Mouse (Mus musculus) megakaryocyte, embryonic 14.5 days (primary cell): ENCODE results near the gene Dab1. TPM values are rescaled to one million over a fixed set of nuclear protein-coding genes. Genes with fewer than 3 reads are reported as not detected.

ENCODE experiments used
- H3K27me3 ChIP-seq: replicated peaks from 2 replicates; pipeline ENCODE3; 2012; ENCODE audit warnings: inconsistent platforms
- H3K36me3 ChIP-seq: replicated peaks from 2 replicates; pipeline ENCODE3; 2012; ENCODE audit warnings: low read length, inconsistent platforms, mixed read lengths
- H3K4me1 ChIP-seq: 2 replicates; pipeline ENCODE4 v1.6.1; 2012; ENCODE audit warnings: inconsistent platforms
- H3K4me3 ChIP-seq: replicated peaks from 2 replicates; pipeline ENCODE3; 2012; ENCODE audit warnings: moderate library complexity, mild to moderate bottlenecking, inconsistent platforms
- H3K9me3 ChIP-seq: 2 replicates; pipeline ENCODE4 v1.6.1; 2012; ENCODE audit warnings: inconsistent platforms
- FLI1 ChIP-seq: IDR thresholded peaks from 2 replicates; pipeline ENCODE4 v1.6.1; 2012; ENCODE audit warnings: low read length, inconsistent platforms, mixed read lengths
- GATA1 ChIP-seq: IDR thresholded peaks from 3 replicates; pipeline ENCODE4 v1.6.1; 2012; ENCODE audit warnings: mixed read lengths, low read length, inconsistent platforms, borderline replicate concordance
- polyA plus RNA-seq: library from polyadenylated mRNA; stranded (reverse); fragments of >175 nt; gene quantifications from 2 replicates; pipeline ENCODE4 v1.2.3, GENCODE M21; 2012; ENCODE audit warnings: low replicate concordance; ENCODE audit not compliant: insufficient read depth

Gene Dab1
- polyA plus RNA-seq, 1 experiment, result not detected

DNA sequence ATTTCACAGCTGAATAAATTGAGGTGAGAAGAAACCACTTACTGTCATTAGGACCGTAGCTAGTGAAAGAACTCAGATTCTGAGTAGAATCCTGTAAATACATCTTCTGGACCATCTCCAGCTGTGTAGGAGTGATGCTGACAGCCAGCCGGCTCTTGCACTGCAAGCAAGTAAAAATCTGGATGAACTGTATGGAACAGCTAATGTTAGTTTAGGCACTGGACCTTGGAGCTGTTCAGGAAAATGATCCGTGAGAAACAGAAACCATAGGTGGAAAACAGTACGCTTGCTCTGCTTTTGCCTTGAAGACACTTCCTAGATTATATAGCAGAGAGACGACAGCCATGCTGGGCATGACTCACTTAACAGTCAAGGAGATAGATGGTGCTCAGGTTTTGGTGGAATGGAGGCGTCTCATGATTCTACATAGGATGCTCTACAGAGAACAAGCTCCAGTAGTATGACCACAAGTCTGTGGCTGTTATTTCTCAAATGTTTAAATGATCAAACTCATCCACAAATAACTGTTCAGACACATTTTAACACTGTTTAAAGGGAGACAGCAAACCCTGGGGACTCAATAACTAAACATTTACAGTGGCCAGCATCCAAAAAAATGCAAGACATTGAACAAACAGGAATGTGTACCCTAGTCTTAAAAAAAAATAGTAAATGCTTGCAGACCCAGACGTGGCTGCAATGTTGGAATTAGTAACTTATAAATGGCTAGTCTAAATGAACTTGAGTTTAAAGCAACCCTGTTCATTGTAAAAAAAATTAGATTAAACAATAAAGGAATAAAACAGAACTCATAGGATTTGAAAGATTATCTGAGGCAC is 429.0 kb downstream of the Dab1 start:
- H3K9me3 ChIP-seq, result no peaks in the 10 kb centered on the region

DNA sequence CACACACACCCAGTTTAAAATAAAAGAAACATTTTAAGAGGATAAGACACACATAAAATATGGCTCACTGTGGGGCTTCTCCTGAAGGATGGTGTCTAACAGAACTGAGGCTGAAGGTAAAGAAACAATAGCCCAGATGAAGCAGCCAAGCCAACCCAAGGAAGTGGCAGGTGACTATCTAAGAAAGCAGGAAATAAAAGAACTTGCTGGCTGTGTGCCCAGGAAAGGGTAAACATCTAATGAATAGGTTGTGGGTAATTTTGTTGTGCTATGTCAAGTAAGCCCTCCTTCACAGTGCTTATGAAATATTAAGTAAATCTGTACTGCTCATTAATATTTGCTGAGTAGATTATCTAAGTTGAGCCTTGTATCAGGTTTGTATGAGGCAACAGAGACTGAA is 438.0 kb downstream of the Dab1 start:
- H3K27me3 ChIP-seq, result no peaks in the 10 kb centered on the region
- peaks cover 15% of the 10 kb centered on the region for H3K9me3 ChIP-seq
- no peaks in the 10 kb centered on the region for H3K36me3 ChIP-seq
- no peaks in the 10 kb centered on the region for H3K4me1 ChIP-seq
- H3K4me3 ChIP-seq, result no peak overlapping the region
- TF ChIP-seq FLI1, result no peak
- no peak for TF ChIP-seq GATA1

More for the DNA sequence above, 429.0 kb downstream of the Dab1 start:
- H3K27me3 ChIP-seq, result no peaks in the 10 kb centered on the region
- H3K36me3 ChIP-seq, result no peaks in the 10 kb centered on the region
- no peak for TF ChIP-seq GATA1
- TF ChIP-seq FLI1, result no peak
- no peaks in the 10 kb centered on the region for H3K4me1 ChIP-seq
- H3K4me3 ChIP-seq, result no peak overlapping the region

DNA sequence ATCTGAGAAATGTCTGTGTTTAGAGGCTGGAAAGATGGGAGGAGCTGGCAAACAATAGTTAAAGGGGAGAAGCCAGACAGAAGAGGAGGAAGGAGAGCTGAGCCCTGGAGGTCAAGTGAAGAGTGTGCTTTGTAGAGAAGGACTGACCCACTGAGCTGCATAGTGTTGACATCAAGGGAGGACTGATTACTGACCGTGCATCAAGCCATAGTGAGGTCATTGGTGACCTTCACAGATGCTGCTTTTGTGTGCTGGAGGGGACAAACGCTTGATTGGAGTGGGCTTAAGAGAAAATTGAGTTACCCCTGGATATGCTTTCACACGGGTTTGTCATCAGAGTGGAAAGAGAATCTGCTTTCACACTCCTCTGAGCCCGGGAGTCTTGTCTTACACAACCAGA is 440.4 kb downstream of the Dab1 start:
- Histone ChIP-seq H3K9me3 (peaks cover 24% of the 10 kb centered on the region), H3K27me3 (no peaks in the 10 kb centered on the region), H3K4me1 (no peaks in the 10 kb centered on the region), H3K36me3 (no peaks in the 10 kb centered on the region), H3K4me3 (no peak overlapping the region)
- TF ChIP-seq GATA1, result no peak
- TF ChIP-seq FLI1, result no peak

DNA sequence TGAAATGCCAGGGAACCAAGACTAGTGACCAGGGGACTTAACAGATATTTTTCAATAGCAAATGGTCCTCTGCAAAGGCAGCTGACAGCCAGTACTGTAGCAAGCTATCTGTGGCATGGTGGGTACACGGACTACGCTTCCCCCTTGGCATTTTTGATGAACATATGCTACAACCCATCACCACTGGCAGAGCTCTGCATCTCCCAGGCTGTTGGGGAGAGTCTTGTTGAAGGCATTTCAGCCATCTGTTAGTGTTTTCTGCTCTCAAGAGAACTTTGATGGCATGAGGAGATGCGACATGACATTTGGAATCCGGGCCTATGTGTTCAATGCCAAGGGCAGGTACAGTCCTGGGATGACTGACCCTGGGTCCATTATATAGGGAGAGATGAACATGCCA is 443.2 kb downstream of the Dab1 start:
- Histone ChIP-seq H3K36me3 (no peaks in the 10 kb centered on the region), H3K4me3 (no peak overlapping the region), H3K27me3 (no peaks in the 10 kb centered on the region), H3K9me3 (peaks cover 42% of the 10 kb centered on the region), H3K4me1 (no peaks in the 10 kb centered on the region)
- TF ChIP-seq GATA1 (no peak), FLI1 (no peak)

DNA sequence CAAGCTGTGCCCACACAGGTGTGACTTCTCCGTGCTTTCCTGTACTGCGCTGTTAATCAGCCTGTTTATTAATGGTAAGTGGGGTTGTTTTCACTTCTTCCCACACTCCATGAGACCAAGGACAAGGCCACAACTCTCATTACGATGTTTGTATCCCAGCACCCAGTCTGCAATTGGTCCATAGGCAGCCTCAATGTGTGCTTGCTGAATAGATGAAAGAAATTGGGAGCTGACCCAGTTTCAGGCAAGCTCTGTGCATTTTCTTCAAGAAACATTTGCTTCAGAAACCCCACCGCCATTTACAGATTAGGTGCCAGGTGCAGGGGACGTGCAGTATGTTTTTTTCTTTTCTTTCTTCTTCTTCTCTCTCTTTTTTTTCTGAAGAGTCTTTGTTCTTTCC is 447.7 kb downstream of the Dab1 start:
- Histone ChIP-seq H3K4me1 (no peaks in the 10 kb centered on the region), H3K27me3 (no peaks in the 10 kb centered on the region), H3K4me3 (no peak overlapping the region), H3K36me3 (no peaks in the 10 kb centered on the region), H3K9me3 (peaks cover 40% of the 10 kb centered on the region)
- TF ChIP-seq FLI1, result no peak
- no peak for TF ChIP-seq GATA1

DNA sequence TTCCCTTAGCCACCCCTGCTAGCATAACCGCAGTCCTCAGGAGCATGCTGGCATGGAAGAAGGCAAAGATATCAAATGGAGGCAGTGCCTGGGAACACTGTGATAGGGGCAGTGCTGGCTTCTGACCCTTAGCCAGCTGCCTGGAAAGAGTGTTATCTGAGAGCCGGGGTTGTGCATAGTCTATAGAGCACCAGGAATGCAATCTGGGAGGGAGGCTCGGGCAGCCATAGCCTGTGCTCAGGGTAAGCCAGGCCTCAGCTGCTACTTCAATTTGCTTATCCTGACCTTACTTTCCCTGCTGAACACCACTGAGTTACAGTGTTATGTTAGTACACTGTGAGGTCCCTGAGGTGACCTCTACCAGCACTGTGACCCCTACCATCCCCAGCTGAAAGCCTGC is 448.6 kb downstream of the Dab1 start:
- H3K4me3 ChIP-seq, result no peak overlapping the region
- H3K27me3 ChIP-seq, result no peaks in the 10 kb centered on the region
- no peaks in the 10 kb centered on the region for H3K4me1 ChIP-seq
- H3K36me3 ChIP-seq, result no peaks in the 10 kb centered on the region
- TF ChIP-seq GATA1, result no peak
- TF ChIP-seq FLI1, result no peak
- H3K9me3 ChIP-seq, result peaks cover 37% of the 10 kb centered on the region

DNA sequence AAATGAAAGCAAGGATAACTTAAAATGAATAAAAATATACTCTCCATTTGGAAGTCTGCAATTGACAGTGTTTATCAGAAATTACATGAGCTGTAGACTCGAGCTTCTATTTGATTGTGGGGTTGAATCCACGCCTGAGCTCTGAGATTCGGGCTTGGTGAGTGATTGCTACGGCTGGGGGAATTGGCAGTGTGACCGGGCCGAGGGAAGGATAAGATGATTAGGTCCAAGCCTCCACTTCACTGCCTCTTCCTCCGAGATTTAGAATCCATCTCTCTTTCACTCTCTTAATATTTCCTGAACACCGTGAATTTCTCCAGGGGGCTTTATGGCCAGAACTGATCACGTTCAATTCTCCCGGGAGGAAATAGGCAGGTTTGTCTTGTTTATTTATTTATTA is 452.1 kb downstream of the Dab1 start:
- H3K4me1 ChIP-seq, result no peaks in the 10 kb centered on the region
- H3K27me3 ChIP-seq, result no peaks in the 10 kb centered on the region
- peaks cover 30% of the 10 kb centered on the region for H3K9me3 ChIP-seq
- no peaks in the 10 kb centered on the region for H3K36me3 ChIP-seq
- H3K4me3 ChIP-seq, result no peak overlapping the region
- TF ChIP-seq FLI1 (no peak), GATA1 (no peak)

DNA sequence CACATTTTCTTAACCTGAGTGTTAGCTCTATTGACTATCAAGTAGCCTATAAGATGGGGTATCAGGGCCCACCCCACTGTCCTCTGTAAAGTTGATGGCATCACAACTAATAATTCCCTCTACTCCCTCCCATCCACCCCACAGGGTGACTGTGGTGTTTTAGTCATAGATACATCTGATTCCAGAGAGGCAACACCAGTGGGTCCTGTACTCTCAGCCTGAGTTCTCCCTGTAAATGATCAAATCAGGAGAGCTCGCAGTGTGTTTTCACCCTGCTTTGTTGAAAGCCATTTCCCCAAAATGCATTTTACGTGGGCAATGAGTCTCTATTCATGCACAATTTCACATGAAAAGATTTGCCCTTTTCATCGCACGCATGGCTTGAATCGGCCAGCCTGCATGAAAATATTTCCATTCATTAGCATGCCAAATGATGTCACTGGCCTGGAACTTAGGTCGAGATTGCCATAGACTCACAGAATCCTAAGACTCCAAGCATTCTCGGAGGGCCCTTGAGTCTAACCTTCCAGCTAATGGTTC is 454.8 kb downstream of the Dab1 start:
- Histone ChIP-seq H3K27me3 (no peaks in the 10 kb centered on the region), H3K36me3 (no peaks in the 10 kb centered on the region), H3K4me1 (no peaks in the 10 kb centered on the region), H3K9me3 (peaks cover 17% of the 10 kb centered on the region), H3K4me3 (no peak overlapping the region)
- TF ChIP-seq GATA1, result no peak
- TF ChIP-seq FLI1, result no peak

DNA sequence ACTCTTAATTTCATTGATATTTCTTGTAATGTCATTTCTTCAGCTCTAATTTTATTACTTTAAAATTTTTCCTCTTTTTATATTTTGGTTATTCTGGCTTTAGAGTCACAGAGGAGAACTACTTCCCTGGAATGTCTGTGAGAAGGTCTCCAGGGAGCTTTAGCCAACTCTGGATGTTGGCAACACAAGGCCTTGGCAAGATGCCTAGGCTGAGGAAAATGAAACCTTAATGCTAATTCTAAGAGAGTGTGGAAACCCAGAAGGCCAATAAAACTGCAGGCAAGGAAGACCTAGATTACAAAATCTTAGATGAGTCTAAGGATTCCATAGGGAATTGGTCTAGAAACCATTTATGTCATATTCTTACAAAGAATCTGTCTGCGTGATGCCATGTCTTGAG is 458.6 kb downstream of the Dab1 start:
- H3K36me3 ChIP-seq, result no peaks in the 10 kb centered on the region
- TF ChIP-seq GATA1 (no peak), FLI1 (no peak)
- peaks cover 22% of the 10 kb centered on the region; the same call in 1 of the 2 replicates for H3K9me3 ChIP-seq
- H3K4me3 ChIP-seq, result no peak overlapping the region
- H3K27me3 ChIP-seq, result no peaks in the 10 kb centered on the region
- H3K4me1 ChIP-seq, result no peaks in the 10 kb centered on the region

DNA sequence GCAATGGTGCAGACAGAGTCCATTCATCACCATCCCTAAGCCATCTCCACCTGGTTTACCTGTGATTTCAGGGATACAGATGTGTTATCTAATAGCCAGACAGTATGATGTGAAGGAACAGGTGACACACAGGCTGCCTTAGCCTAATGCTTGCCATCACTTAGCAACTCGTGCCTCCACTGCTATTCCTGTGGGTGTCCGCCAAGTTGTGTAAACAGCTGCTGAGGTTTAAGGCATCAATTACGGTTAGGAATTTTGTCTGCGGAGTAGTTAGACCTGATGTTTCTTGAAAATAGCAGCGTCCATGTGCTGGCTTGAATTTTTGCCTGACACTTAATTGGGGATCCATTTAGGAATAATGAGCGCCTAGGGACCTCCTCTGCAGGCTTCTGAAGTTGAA is 487.1 kb downstream of the Dab1 start:
- TF ChIP-seq GATA1 (no peak), FLI1 (no peak)
- peak overlapping the region; percentile 38 for H3K4me3 ChIP-seq

More for the DNA sequence above, 487.1 kb downstream of the Dab1 start:
- H3K27me3 ChIP-seq, result no peaks in the 10 kb centered on the region
- peaks cover 20% of the 10 kb centered on the region for H3K9me3 ChIP-seq
- no peaks in the 10 kb centered on the region for H3K4me1 ChIP-seq
- H3K36me3 ChIP-seq, result no peaks in the 10 kb centered on the region
